Mouse (Mus musculus) liver, postnatal 0 days (tissue): ENCODE measurements at regions not wholly inside any gene's neighbourhood (a gene's known extent, or its start where the extent isn't known, plus 50 kb on each side); places are given as distances from the start of the nearest gene placed in this dataset.

Experiments used
- CTCF ChIP-seq: sonication (generic); IDR thresholded peaks from 2 replicates; pipeline ENCODE4 v1.5.1; 2016; ENCODE audit warnings: antibody characterized with exemption, low read depth
- EP300 ChIP-seq: IDR thresholded peaks from 2 replicates; pipeline ENCODE4 v1.6.1; 2016; ENCODE audit warnings: antibody characterized with exemption, low read depth, mild to moderate bottlenecking

DNA sequence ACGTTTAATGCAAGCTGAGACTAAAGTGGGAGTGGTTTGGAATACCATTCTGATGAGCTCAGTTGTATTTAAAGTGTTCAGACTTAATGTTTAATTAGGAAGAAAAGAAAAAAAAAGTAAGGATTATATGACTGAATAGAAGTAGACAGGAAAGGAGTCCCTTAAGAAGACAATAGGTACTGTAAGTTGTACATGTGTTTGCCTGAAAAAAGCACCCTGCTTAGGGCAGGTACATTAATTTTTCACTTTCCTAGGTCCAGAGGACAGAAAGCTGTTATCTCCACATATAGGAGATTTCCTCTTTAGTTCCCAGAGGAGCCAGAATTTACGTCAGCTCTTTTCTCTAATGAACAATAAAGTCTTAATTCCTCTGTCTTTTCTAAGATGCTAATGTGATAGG lies 58.5 kb downstream of the Olfr987 start:
- TF ChIP-seq CTCF: no peak
- TF ChIP-seq EP300: no peak
